ENCODE assay signal across 8 mouse cellular contexts in genomic region chr9:92249987-92250772, GRCm38 (mm10). TPM values are rescaled to one million over a fixed set of nuclear protein-coding genes. Genes with fewer than 3 reads are reported as not detected.
DNase-seq lines count a peak whose midpoint lies in the region; ATAC-seq and TF ChIP-seq lines count a peak whose summit lies in the region.

No protein-coding gene starts in this region.

- DNase-seq in heart, postnatal 0 days (ENCODE audit: low spot score): peak; percentile 84
- peak; percentile 90 to 95 for DNase-seq in kidney, postnatal 25 days
- peak; percentile 89 for DNase-seq in stomach, postnatal 0 days (ENCODE audit: low spot score)

- H3K36me3 ChIP-seq in ES-Bruce4 (ENCODE audit: control insufficient read depth, insufficient read depth, low read length, poor library complexity, severe bottlenecking): no peaks in the 10 kb centered on the region
- H3K36me3 ChIP-seq in forebrain, embryonic 12.5 days (replicated peaks): no peaks in the 10 kb centered on the region
- no peaks in the 10 kb centered on the region for H3K36me3 ChIP-seq in heart, postnatal 0 days (replicated peaks; ENCODE audit: control insufficient read depth, insufficient read depth, low read length)
- H3K36me3 ChIP-seq in liver, embryonic 16.5 days (ENCODE audit: control insufficient read depth, insufficient read depth): no peaks in the 10 kb centered on the region
- H3K36me3 ChIP-seq in neural tube, embryonic 12.5 days: no peaks in the 10 kb centered on the region
- no peaks in the 10 kb centered on the region for H3K36me3 ChIP-seq in stomach, postnatal 0 days (ENCODE audit: control insufficient read depth, insufficient read depth, low read length)

- H3K4me1 ChIP-seq in ES-Bruce4 (ENCODE audit: control insufficient read depth, insufficient read depth, low read length): peaks cover 2% of the 10 kb centered on the region
- H3K4me1 ChIP-seq in forebrain, embryonic 12.5 days: peaks cover 13% of the 10 kb centered on the region
- H3K4me1 ChIP-seq in heart, postnatal 0 days (ENCODE audit: control insufficient read depth, insufficient read depth): peaks cover 10% of the 10 kb centered on the region
- H3K4me1 ChIP-seq in liver, embryonic 16.5 days (ENCODE audit: control insufficient read depth, low read depth, low read length): peaks cover 10% of the 10 kb centered on the region
- no peaks in the 10 kb centered on the region for H3K4me1 ChIP-seq in neural tube, embryonic 12.5 days
- no peaks in the 10 kb centered on the region for H3K4me1 ChIP-seq in stomach, postnatal 0 days (replicated peaks; ENCODE audit: control insufficient read depth, insufficient read depth)

- TF ChIP-seq POLR2A in ES-Bruce4 (IDR thresholded peaks at IDR 0.05; ENCODE audit: insufficient read depth, low read length): peak; percentile 59

- no peak for TF ChIP-seq EP300 in ES-Bruce4 (IDR thresholded peaks at IDR 0.05; ENCODE audit: insufficient read depth, low read depth, low read length)
- TF ChIP-seq EP300 in heart, postnatal 0 days (IDR thresholded peaks at IDR 0.05; ENCODE audit: low read depth): no peak; the same call in 1 of the 2 replicates
- no peak for TF ChIP-seq EP300 in stomach, postnatal 0 days (optimal IDR thresholded peaks at IDR 0.05)

- H3K4me2 ChIP-seq in forebrain, embryonic 12.5 days: peak overlapping the region; percentile 65
- peak overlapping the region; percentile 76 for H3K4me2 ChIP-seq in heart, postnatal 0 days (ENCODE audit: low read depth, low read length)
- peak overlapping the region; percentile 69 for H3K4me2 ChIP-seq in liver, embryonic 16.5 days (ENCODE audit: low read depth, low read length)
- H3K4me2 ChIP-seq in neural tube, embryonic 12.5 days (replicated peaks): peak overlapping the region; percentile 67
- peak overlapping the region; percentile 85 for H3K4me2 ChIP-seq in stomach, postnatal 0 days (replicated peaks; ENCODE audit: low read depth)

- H3K9me3 ChIP-seq in ES-Bruce4 (replicated peaks; ENCODE audit: control insufficient read depth, insufficient read depth, low read length, poor library complexity, severe bottlenecking): no peaks in the 10 kb centered on the region
- H3K9me3 ChIP-seq in forebrain, embryonic 12.5 days: no peaks in the 10 kb centered on the region
- H3K9me3 ChIP-seq in heart, postnatal 0 days (replicated peaks; ENCODE audit: control insufficient read depth, low read length): no peaks in the 10 kb centered on the region
- H3K9me3 ChIP-seq in liver, embryonic 16.5 days (replicated peaks; ENCODE audit: control insufficient read depth, low read length): no peaks in the 10 kb centered on the region
- no peaks in the 10 kb centered on the region for H3K9me3 ChIP-seq in neural tube, embryonic 12.5 days
- no peaks in the 10 kb centered on the region for H3K9me3 ChIP-seq in stomach, postnatal 0 days (ENCODE audit: control insufficient read depth, low read length)

- peak; percentile 83 for ATAC-seq in cerebellum, adult (ENCODE audit: insufficient number of reproducible peaks, low FRiP score, low TSS enrichment)
- ATAC-seq in forebrain, embryonic 12.5 days (ENCODE audit: low FRiP score): peak; percentile 92
- ATAC-seq in heart, postnatal 0 days (ENCODE audit: insufficient read depth, low read depth): peak; percentile 92
- peak; percentile 78 for ATAC-seq in liver, embryonic 16.5 days (ENCODE audit: low read depth)
- peak; percentile 92 for ATAC-seq in neural tube, embryonic 12.5 days (ENCODE audit: low FRiP score, low read depth)
- ATAC-seq in stomach, postnatal 0 days (ENCODE audit: low FRiP score, low TSS enrichment): peak; percentile 96

- WGBS in forebrain, embryonic 12.5 days: under 1% methylated on average over 40 of the region's 40 CpGs
- under 1% methylated on average over 40 of the region's 40 CpGs for WGBS in heart, postnatal 0 days
- under 1% methylated on average over 40 of the region's 40 CpGs for WGBS in liver, embryonic 16.5 days (ENCODE audit: insufficient replicate concordance)
- WGBS in neural tube, embryonic 12.5 days: under 1% methylated on average over 40 of the region's 40 CpGs
- WGBS in stomach, postnatal 0 days: under 1% methylated on average over 40 of the region's 40 CpGs

- H3K27me3 ChIP-seq in ES-Bruce4 (ENCODE audit: control insufficient read depth, insufficient read depth, low read length, poor library complexity, severe bottlenecking): no peaks in the 10 kb centered on the region
- H3K27me3 ChIP-seq in forebrain, embryonic 12.5 days: no peaks in the 10 kb centered on the region
- H3K27me3 ChIP-seq in heart, postnatal 0 days (ENCODE audit: control insufficient read depth, insufficient read depth, low read length): no peaks in the 10 kb centered on the region
- no peaks in the 10 kb centered on the region for H3K27me3 ChIP-seq in liver, embryonic 16.5 days (ENCODE audit: control insufficient read depth, insufficient read depth, low read depth, low read length)
- H3K27me3 ChIP-seq in neural tube, embryonic 12.5 days (replicated peaks): no peaks in the 10 kb centered on the region
- no peaks in the 10 kb centered on the region for H3K27me3 ChIP-seq in stomach, postnatal 0 days (ENCODE audit: control insufficient read depth, insufficient read depth, low read length)

- H3K27ac ChIP-seq in ES-Bruce4 (ENCODE audit: insufficient read depth, low read length): peak overlapping the region; percentile 71
- H3K27ac ChIP-seq in forebrain, embryonic 12.5 days: peak overlapping the region; percentile 83
- H3K27ac ChIP-seq in heart, postnatal 0 days (ENCODE audit: low read depth): peak overlapping the region; percentile 97
- H3K27ac ChIP-seq in liver, embryonic 16.5 days (ENCODE audit: low read length): peak overlapping the region; percentile 91
- H3K27ac ChIP-seq in neural tube, embryonic 12.5 days: no peak overlapping the region
- peak overlapping the region; percentile 92 for H3K27ac ChIP-seq in stomach, postnatal 0 days (replicated peaks)

- H3K4me3 ChIP-seq in ES-Bruce4 (ENCODE audit: low read depth, low read length): peak overlapping the region; percentile 96
- peak overlapping the region; percentile 62 for H3K4me3 ChIP-seq in forebrain, embryonic 12.5 days (replicated peaks)
- H3K4me3 ChIP-seq in heart, postnatal 0 days (ENCODE audit: low read depth, low read length): peak overlapping the region; percentile 79
- peak overlapping the region; percentile 72 for H3K4me3 ChIP-seq in liver, embryonic 16.5 days (ENCODE audit: low read depth, low read length)
- peak overlapping the region; percentile 61 for H3K4me3 ChIP-seq in neural tube, embryonic 12.5 days
- peak overlapping the region; percentile 60 for H3K4me3 ChIP-seq in stomach, postnatal 0 days (ENCODE audit: low read depth, low read length)

- TF ChIP-seq CTCF in ES-Bruce4 (IDR thresholded peaks at IDR 0.05; ENCODE audit: low read depth, low read length): no peak
- peak; percentile 32 for TF ChIP-seq CTCF in heart, postnatal 0 days (IDR thresholded peaks at IDR 0.05; ENCODE audit: low read depth)
- peak; percentile 33 for TF ChIP-seq CTCF in stomach, postnatal 0 days (IDR thresholded peaks at IDR 0.05; ENCODE audit: low read depth)

- H3K9ac ChIP-seq in ES-Bruce4 (ENCODE audit: low read depth, poor library complexity, severe bottlenecking): peak overlapping the region; percentile 49
- peak overlapping the region; percentile 77 for H3K9ac ChIP-seq in forebrain, embryonic 12.5 days
- H3K9ac ChIP-seq in heart, postnatal 0 days (replicated peaks; ENCODE audit: low read depth, low read length): peak overlapping the region; percentile 79
- peak overlapping the region; percentile 69 for H3K9ac ChIP-seq in liver, embryonic 16.5 days (ENCODE audit: low read depth, low read length)
- H3K9ac ChIP-seq in neural tube, embryonic 12.5 days: peak overlapping the region; percentile 66
- H3K9ac ChIP-seq in stomach, postnatal 0 days (ENCODE audit: low read length): peak overlapping the region; percentile 71

RNA-seq across cellular contexts. Expression of gene Plscr1, which starts 0.6 kb away (rescaled TPM):
- polyA plus RNA-seq in ES-Bruce4 (2011; ENCODE audit: insufficient read depth, insufficient read length, low read depth, missing spikeins): 18.4 and 19.7 TPM in 2 replicates
- 21.7 and 22.7 TPM in 2 replicates for polyA plus RNA-seq in forebrain, embryonic 12.5 days (2016; fragmentation: Nextera tagmentation; extraction: Ambion mirVana)
- total RNA-seq in heart, postnatal 0 days (2014; rRNA removed; ENCODE audit: low replicate concordance): 17.7 and 22.1 TPM in 2 replicates
- polyA plus RNA-seq in heart, postnatal 0 days (2015; fragmentation: Nextera tagmentation; extraction: Ambion mirVana): 25.4 and 25.8 TPM in 2 replicates
- 25.2 and 25.4 TPM in 2 replicates for polyA plus RNA-seq in liver, embryonic 16.5 days (2015; fragmentation: Nextera tagmentation; extraction: Ambion mirVana)
- polyA plus RNA-seq in neural tube, embryonic 12.5 days (2016; fragmentation: Nextera tagmentation; extraction: Ambion mirVana): 18.2 and 20.8 TPM in 2 replicates
- polyA plus RNA-seq in stomach, postnatal 0 days (2015; fragmentation: Nextera tagmentation; extraction: Ambion mirVana): 37.2 and 41.0 TPM in 2 replicates

RNA-seq across cellular contexts. Expression of gene Plscr2, which starts 25.2 kb away (rescaled TPM):
- polyA plus RNA-seq in ES-Bruce4 (2011; ENCODE audit: insufficient read depth, insufficient read length, low read depth, missing spikeins): 0.43 TPM in 1 of 2 replicates, not detected in the other
- polyA plus RNA-seq in forebrain, embryonic 12.5 days (2016; fragmentation: Nextera tagmentation; extraction: Ambion mirVana): 0.47 and 0.51 TPM in 2 replicates
- 12.2 and 12.9 TPM in 2 replicates for total RNA-seq in heart, postnatal 0 days (2014; rRNA removed; ENCODE audit: low replicate concordance)
- 9.7 and 10.9 TPM in 2 replicates for polyA plus RNA-seq in heart, postnatal 0 days (2015; fragmentation: Nextera tagmentation; extraction: Ambion mirVana)
- polyA plus RNA-seq in liver, embryonic 16.5 days (2015; fragmentation: Nextera tagmentation; extraction: Ambion mirVana): 0.72 and 0.92 TPM in 2 replicates
- 0.61 and 0.77 TPM in 2 replicates for polyA plus RNA-seq in neural tube, embryonic 12.5 days (2016; fragmentation: Nextera tagmentation; extraction: Ambion mirVana)
- 1.8 and 2.4 TPM in 2 replicates for polyA plus RNA-seq in stomach, postnatal 0 days (2015; fragmentation: Nextera tagmentation; extraction: Ambion mirVana)

RNA-seq across cellular contexts. Expression of gene Plscr5, which starts 57.4 kb away (rescaled TPM):
- not detected in 2 replicates for polyA plus RNA-seq in ES-Bruce4 (2011; ENCODE audit: insufficient read depth, insufficient read length, low read depth, missing spikeins)
- not detected in 2 replicates for polyA plus RNA-seq in forebrain, embryonic 12.5 days (2016; fragmentation: Nextera tagmentation; extraction: Ambion mirVana)
- not detected in 2 replicates for total RNA-seq in heart, postnatal 0 days (2014; rRNA removed; ENCODE audit: low replicate concordance)
- polyA plus RNA-seq in heart, postnatal 0 days (2015; fragmentation: Nextera tagmentation; extraction: Ambion mirVana): not detected in 2 replicates
- polyA plus RNA-seq in liver, embryonic 16.5 days (2015; fragmentation: Nextera tagmentation; extraction: Ambion mirVana): not detected in 2 replicates
- polyA plus RNA-seq in neural tube, embryonic 12.5 days (2016; fragmentation: Nextera tagmentation; extraction: Ambion mirVana): 0.16 and 0.17 TPM in 2 replicates
- 0.08 TPM in 1 of 2 replicates, not detected in the other for polyA plus RNA-seq in stomach, postnatal 0 days (2015; fragmentation: Nextera tagmentation; extraction: Ambion mirVana)

RNA-seq across cellular contexts. Expression of gene 1700057G04Rik, which starts 59.0 kb away (rescaled TPM):
- not detected in 2 replicates for polyA plus RNA-seq in ES-Bruce4 (2011; ENCODE audit: insufficient read depth, insufficient read length, low read depth, missing spikeins)
- not detected in 2 replicates for polyA plus RNA-seq in forebrain, embryonic 12.5 days (2016; fragmentation: Nextera tagmentation; extraction: Ambion mirVana)
- not detected in 2 replicates for total RNA-seq in heart, postnatal 0 days (2014; rRNA removed; ENCODE audit: low replicate concordance)
- not detected in 2 replicates for polyA plus RNA-seq in heart, postnatal 0 days (2015; fragmentation: Nextera tagmentation; extraction: Ambion mirVana)
- polyA plus RNA-seq in liver, embryonic 16.5 days (2015; fragmentation: Nextera tagmentation; extraction: Ambion mirVana): not detected in 2 replicates
- not detected in 2 replicates for polyA plus RNA-seq in neural tube, embryonic 12.5 days (2016; fragmentation: Nextera tagmentation; extraction: Ambion mirVana)
- polyA plus RNA-seq in stomach, postnatal 0 days (2015; fragmentation: Nextera tagmentation; extraction: Ambion mirVana): not detected in 2 replicates
